Mouse (Mus musculus): Measurements from ENCODE around the gene Tex14.

DNA sequence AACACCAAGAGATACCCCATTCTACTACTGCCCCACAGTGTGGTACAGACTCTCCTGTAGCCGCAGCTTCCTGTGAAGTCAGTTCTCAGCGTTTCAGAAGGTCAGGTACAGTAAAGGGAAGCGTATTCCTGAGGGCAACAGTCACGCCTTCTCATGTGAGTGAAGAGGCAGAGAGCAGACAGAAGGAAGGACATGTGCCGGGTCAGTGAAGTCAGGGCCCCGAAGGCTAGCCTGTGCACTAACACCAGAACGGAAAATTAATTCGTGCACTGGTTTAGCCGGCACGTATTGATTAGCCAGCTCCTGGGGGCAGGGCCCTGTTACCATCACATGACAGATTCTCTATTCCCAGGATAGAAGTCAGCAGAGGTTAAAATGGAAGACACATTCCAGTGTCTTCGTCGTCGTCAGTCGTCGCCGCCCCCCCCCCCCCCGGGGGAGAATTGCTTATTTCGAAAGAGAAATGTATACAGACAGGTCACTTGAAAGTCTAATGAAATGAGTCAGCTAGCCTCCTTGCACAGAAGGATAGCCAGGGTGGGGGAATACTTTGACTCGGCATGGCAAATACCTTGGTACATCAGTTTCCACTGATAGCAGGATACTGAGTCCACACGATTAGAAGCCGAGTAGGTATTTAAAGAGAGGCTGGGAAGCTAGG, 169.8 kb downstream of the Tex14 start:
- TF ChIP-seq CTCF (IDR thresholded peaks at IDR 0.05; ENCODE audit: insufficient read depth, low read length) (no peak), POLR2A (IDR thresholded peaks at IDR 0.05; ENCODE audit: borderline replicate concordance, extremely low read depth, low read depth, low read length) (no peak)
